Mouse (Mus musculus): ENCODE measurements around the gene Nphs2. TPM values are rescaled to one million over a fixed set of nuclear protein-coding genes. Genes with fewer than 3 reads are reported as not detected.

Gene Nphs2
- polyA plus RNA-seq, 1 experiment from 2014 or later = not detected

Other genes starting within 250 kb of the Nphs2 start
- 2.6 and 3.0 TPM in 2 replicates for gene Fam163a, start 105.7 kb upstream of the Nphs2 start, polyA plus RNA-seq (2016; fragmentation: Nextera tagmentation; extraction: Ambion mirVana)
- gene Tdrd5, start 7.1 kb upstream of the Nphs2 start, polyA plus RNA-seq (2016; fragmentation: Nextera tagmentation; extraction: Ambion mirVana) = 0.04 and 0.09 TPM in 2 replicates
- gene Gm2000, start 55.3 kb downstream of the Nphs2 start, polyA plus RNA-seq (2016; fragmentation: Nextera tagmentation; extraction: Ambion mirVana) = 894 and 925 TPM in 2 replicates
- gene Axdnd1, start 110.4 kb downstream of the Nphs2 start, polyA plus RNA-seq (2016; fragmentation: Nextera tagmentation; extraction: Ambion mirVana) = 0.09 and 0.17 TPM in 2 replicates
- 30.9 and 34.1 TPM in 2 replicates for gene Soat1, start 163.6 kb downstream of the Nphs2 start, polyA plus RNA-seq (2016; fragmentation: Nextera tagmentation; extraction: Ambion mirVana)
- 0.20 and 0.56 TPM in 2 replicates for gene Gm10031, start 213.3 kb downstream of the Nphs2 start, polyA plus RNA-seq (2016; fragmentation: Nextera tagmentation; extraction: Ambion mirVana)
- gene Abl2, start 248.1 kb downstream of the Nphs2 start, polyA plus RNA-seq (2016; fragmentation: Nextera tagmentation; extraction: Ambion mirVana) = 4.8 and 5.0 TPM in 2 replicates

Measured in forebrain, embryonic 10.5 days (tissue).